Mouse (Mus musculus) cerebellum, adult 11-12 months (tissue): Measurements from ENCODE around the gene Slc22a30.
"Not testable (repeated sequence)": the region's sequence is repeated elsewhere in the genome, so short reads cannot be mapped to it uniquely, and the experiment has no call there.

Experiments
- DNase-seq: peaks from one replicate; pipeline ENCODE4 v3.0.0; 2022

The Slc22a30 gene

DNA sequence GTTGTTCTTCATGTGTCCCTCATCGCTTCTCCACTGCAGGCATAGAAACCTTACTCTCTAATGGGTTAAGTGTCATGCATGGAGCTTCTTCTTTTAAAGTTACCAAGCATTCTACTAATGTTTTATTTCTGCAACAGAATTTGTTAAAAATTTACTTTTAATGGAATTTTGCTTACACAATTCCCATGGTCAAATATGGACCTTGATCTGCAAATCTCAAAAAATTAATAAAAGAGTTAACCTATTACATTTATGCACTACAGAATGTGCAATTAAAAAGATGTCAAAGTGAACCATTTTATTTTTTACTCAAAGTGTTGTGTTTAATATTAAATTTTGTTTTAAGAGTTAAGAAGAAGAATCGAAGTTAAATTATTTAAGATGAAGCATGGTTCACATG, at the start of gene Slc22a30:
Slc22a30 (minus strand) TSS at position 101 of the 400 bp plus-strand sequence.
- not testable (repeated sequence) for DNase-seq

DNA sequence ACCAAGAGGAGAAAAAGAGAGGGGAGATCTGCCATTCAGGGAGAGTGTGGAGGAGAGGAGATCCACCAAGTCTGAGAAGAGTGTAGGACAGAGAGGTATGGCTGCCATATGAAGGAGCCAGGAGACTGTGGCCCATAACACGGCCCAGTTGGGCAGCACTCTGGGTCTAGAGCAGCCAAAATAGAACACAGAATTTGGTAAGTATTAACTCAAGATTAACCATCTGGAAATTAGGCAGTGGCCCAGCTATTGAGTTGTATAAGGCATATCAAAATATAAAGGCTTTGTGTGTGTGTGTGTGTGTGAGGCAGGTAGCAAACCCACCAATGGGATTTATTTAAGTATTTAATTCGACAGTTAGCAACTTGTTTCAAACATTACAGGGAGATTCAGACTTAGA, 43.4 kb upstream of the Slc22a30 start:
- DNase-seq = no peak

DNA sequence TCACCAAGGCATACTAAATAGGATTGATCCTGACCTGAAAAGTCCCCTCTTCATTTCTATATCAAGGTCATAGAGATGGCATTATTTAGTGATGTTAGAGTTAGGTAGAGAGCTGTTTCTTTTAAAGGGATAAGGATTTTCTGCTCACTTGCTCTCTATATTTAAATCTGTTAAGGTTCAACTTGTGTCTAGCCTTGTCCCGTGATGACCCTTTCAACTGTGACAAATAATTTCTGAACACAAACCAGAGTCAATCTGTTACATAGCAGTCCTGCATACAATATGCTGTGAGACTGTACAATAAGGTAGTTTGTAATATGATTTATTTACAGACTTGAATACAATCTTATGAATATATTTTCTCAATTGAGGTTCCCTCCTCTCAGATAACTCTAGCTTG, 42.6 kb upstream of the Slc22a30 start:
- no peak for DNase-seq

DNA sequence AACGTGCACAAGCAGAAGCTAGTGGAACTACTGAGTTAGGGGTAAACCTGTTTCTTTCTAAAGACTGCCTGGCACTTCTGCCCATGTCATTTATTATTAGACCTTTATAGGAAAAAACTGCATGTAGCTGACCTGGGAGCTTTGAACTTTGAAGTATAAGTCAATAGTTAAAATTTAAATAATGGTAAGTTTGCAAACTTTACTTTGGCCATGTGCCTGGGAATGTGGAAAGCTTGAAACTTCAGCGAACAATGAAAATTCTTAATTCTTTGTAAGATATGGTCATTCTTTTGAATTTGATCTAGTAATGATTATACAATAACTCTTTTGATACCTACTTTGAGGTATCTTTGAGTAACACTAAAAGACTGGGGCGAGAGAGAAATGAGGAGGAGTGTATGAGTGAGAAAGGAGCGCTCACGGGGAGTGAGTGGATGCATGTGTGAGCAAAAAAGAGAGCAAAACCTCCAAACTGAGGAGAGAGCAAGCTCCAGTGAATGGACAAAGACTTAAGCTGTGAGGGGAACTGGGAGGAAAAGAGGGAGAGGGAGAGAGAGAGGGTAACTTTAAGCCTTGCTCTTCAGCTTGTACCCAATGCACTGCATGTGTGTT, 26.2 kb upstream of the Slc22a30 start:
- no peak for DNase-seq

DNA sequence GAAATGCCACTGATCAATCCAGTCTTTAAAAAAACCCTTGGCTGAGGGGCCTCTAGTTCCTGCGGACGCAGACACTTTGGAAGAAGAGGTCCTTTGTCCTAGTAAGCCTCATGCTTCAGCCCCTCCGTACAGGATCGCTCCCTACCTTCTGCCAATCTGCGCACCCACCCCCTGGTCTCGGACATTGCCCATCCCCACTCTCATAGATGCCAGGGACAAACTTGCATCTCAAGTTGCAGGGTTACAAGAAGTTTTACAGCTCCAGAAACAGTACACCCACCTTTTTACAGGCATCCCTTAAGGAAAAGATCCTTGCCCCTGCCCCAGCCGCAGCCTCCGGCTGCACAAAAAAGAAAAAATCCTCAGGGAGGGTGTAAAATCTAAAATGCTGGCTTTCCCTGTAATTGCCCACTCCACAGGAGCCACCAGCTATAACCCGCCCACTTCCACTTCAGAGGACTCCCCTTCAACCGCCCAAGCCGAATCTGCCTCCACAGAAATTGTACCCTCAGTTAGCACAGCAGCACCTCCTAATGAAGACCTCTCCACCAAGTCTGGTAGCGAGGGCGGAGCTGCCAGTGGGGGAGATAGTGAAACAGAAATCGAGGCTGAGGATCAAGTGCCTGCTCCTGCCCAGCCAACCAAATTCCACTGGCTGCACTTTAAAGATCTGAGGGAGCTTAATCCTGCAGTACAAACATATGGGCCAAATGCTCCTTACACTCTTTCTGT, 2.5 kb upstream of the Slc22a30 start:
- DNase-seq = not testable (repeated sequence)
